Comparison of ENCODE assay signal across 25 mouse cellular contexts in the genomic region with DNA sequence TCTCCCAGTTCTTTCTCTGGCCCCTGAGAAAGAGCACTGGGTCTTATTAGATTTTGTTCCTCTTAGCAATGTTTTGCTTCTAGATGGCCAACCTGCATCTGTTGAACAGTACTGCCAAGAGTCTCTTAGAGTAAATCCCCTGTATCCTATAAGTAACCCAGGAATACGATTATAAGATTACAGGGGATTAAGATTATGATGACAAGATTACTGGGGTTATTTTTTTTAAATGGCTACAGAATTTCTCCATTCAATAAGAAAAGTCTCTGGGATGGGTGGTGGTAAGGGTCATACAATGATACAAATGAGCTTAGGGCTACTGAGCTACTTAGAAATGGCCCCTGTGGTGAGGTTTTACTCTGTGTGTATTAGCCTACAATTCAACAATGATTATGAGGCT. TPM values are rescaled to one million over a fixed set of nuclear protein-coding genes. Genes with fewer than 3 reads are reported as not detected.
"Had no signal": no experiment of that assay in that cellular context is flagged by ENCODE, and none has a peak within 500 bp of the region (broad histone marks: within the 10 kb centered on the region; RNA-seq: fewer than 3 reads in every experiment).

No protein-coding gene starts in this region.

- H3K36me3 ChIP-seq: heart, embryonic 13.5 days; heart, embryonic 15.5 days; intestine, embryonic 15.5 days; limb, embryonic 10.5 days; limb, embryonic 12.5 days had no signal

- H3K4me2 ChIP-seq: heart, embryonic 11.5 days; heart, embryonic 13.5 days; heart, embryonic 15.5 days; hindbrain, embryonic 14.5 days; intestine, embryonic 15.5 days; limb, embryonic 12.5 days; liver, embryonic 11.5 days had no signal

- H3K9ac ChIP-seq: heart, embryonic 13.5 days; heart, embryonic 15.5 days; hindbrain, embryonic 14.5 days; intestine, embryonic 15.5 days; limb, embryonic 12.5 days had no signal

- DNase-seq: gastrocnemius, postnatal 14 days; gastrocnemius, postnatal 36 days; heart, adult 11 months; heart, adult 2 months; heart, postnatal 14 days; heart, postnatal 36 days; kidney, adult 18-20 months; kidney, adult 8-10 months; kidney, postnatal 14 days; kidney, postnatal 36 days; layer of hippocampus, adult 9-11 months; liver had no signal

- H3K27me3 ChIP-seq: heart, embryonic 13.5 days; intestine, embryonic 15.5 days had no signal

- H3K27ac ChIP-seq: heart, adult 2 months; heart, embryonic 13.5 days; heart, embryonic 15.5 days; hindbrain, embryonic 14.5 days; intestine, embryonic 15.5 days; kidney, postnatal 0 days; left cerebral cortex, adult 2 months; limb, embryonic 10.5 days; limb, embryonic 12.5 days had no signal

- H3K9me3 ChIP-seq: heart, embryonic 13.5 days; heart, embryonic 15.5 days; intestine, embryonic 15.5 days had no signal

- H3K4me3 ChIP-seq: heart, adult 2 months; heart, embryonic 13.5 days; heart, embryonic 15.5 days; intestine, embryonic 15.5 days; left cerebral cortex, adult 2 months; limb, embryonic 10.5 days; limb, embryonic 12.5 days had no signal

- H3K4me1 ChIP-seq: limb, embryonic 12.5 days had no signal

- ATAC-seq: hindbrain, embryonic 16.5 days; inflammation-experienced regulatory T-cells, adult 6 months; intestine, embryonic 15.5 days; intestine, postnatal 0 days had no signal

RNA-seq across cellular contexts. Expression of a gene that starts 15.5 kb away (rescaled TPM):
- polyA plus RNA-seq: inflammation-experienced regulatory T-cells, adult 6 months; limb, embryonic 12.5 days had no signal

RNA-seq across cellular contexts. Expression of a gene that starts 37.7 kb away (rescaled TPM):
- polyA plus RNA-seq: inflammation-experienced regulatory T-cells, adult 6 months had no signal
